Mouse (Mus musculus) liver, embryonic 13.5 days (tissue): Measurements from ENCODE around the gene Eps8l2. TPM values are rescaled to one million over a fixed set of nuclear protein-coding genes. Genes with fewer than 3 reads are reported as not detected.
A peak's percentile ranks its signal among the peaks of the same experiment; 100 is the strongest.

Experiments
- ATAC-seq: fragments of 200-750 bp; cut with Nextera tagmentation; 2 replicates; pipeline ENCODE4 v1.8.0; 2017; ENCODE audit warnings: low read depth, mild to moderate bottlenecking, moderate number of reproducible peaks, moderate library complexity
- DNase-seq: peaks from one replicate; pipeline ENCODE4 v3.0.0; 2022
- H3K27ac ChIP-seq: fragments of 300-500 bp; sonication (generic); 2 replicates; pipeline ENCODE4 v1.5.1; 2015; ENCODE audit warnings: moderate library complexity, mild to moderate bottlenecking, inconsistent platforms
- H3K27me3 ChIP-seq: fragments of 300-500 bp; sonication (generic); 2 replicates; pipeline ENCODE4 v1.6.1; 2015; ENCODE audit warnings: mild to moderate bottlenecking, inconsistent platforms
- H3K36me3 ChIP-seq: fragments of 300-500 bp; sonication (generic); 2 replicates; pipeline ENCODE4 v1.6.1; 2015; ENCODE audit warnings: mild to moderate bottlenecking, inconsistent platforms
- H3K4me1 ChIP-seq: fragments of 300-500 bp; sonication (generic); replicated peaks from 2 replicates; pipeline ENCODE4 v1.6.1; 2015; ENCODE audit warnings: inconsistent platforms
- H3K4me2 ChIP-seq: fragments of 300-500 bp; sonication (generic); 2 replicates; pipeline ENCODE4 v1.6.1; 2015; ENCODE audit warnings: inconsistent platforms, mild to moderate bottlenecking, moderate library complexity
- H3K4me3 ChIP-seq: fragments of 300-500 bp; sonication (generic); replicated peaks from 2 replicates; pipeline ENCODE4 v1.5.1; 2015; ENCODE audit warnings: mild to moderate bottlenecking, inconsistent platforms
- H3K9ac ChIP-seq: fragments of 300-500 bp; sonication (generic); 2 replicates; pipeline ENCODE4 v1.6.1; 2015; ENCODE audit warnings: mild to moderate bottlenecking, inconsistent platforms
- H3K9me3 ChIP-seq: fragments of 300-500 bp; sonication (generic); replicated peaks from 2 replicates; pipeline ENCODE4 v1.6.1; 2016; ENCODE audit warnings: inconsistent platforms
- WGBS: fragments of 180-500 bp; shearing (Covaris S2); methylation state at CpG from one replicate; pipeline ENCODE4 v1.1.7; 2015; ENCODE audit not compliant: insufficient replicate concordance; 5-methylcytosine and 5-hydroxymethylcytosine counted together
- polyA plus RNA-seq: library from polyadenylated mRNA; unstranded; fragments of >200 nt; fragmentation: Nextera tagmentation; extraction: Ambion mirVana; gene quantifications from 2 replicates; pipeline ENCODE4 v1.2.1, GENCODE M21; 2015

The Eps8l2 gene
- polyA plus RNA-seq, 1 experiment from 2014 or later = 5.1 TPM

- Histone ChIP-seq H3K36me3 (peaks cover 10% of the 10 kb centered on the region), H3K9ac (no peak overlapping the region), H3K4me1 (peaks cover 15% of the 10 kb centered on the region), H3K9me3 (no peaks in the 10 kb centered on the region), H3K27me3 (no peaks in the 10 kb centered on the region), H3K4me3 (no peak overlapping the region), H3K4me2 (no peak overlapping the region), H3K27ac (no peak overlapping the region)
- no peak for DNase-seq
- WGBS = 77% methylated on average over 6 of the region's 6 CpGs
- no peak for ATAC-seq
These were observed 6.7 kb upstream of the Eps8l2 start for GRCm38 (mm10) chr7:141331990-141332389.

DNA sequence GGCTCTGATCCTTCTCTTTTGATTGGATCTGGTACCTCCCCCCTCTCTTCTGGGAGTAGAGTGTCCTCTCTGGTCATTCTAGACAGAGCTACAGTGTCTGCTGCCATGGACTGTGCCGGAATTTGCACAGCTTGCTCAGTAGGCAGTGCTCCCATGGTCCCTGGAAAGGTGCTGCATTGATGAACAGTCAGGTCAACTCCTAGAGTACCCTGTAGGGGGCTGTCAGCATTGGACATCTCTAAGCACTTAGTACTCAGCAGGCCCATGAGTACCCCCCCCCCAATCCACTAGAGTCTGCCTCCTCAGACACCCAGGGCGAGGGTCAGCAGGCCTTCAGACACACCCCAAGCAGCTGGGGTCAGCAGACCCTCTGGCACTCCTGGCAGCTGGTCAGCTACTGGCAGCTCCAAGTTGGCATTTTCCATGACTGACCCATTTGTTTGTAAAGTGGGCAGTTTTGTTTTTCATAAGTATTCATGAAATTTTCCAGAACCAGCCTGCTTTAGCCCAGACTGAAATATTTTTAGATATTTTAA is 3.6 kb upstream of the Eps8l2 start:
- Histone ChIP-seq H3K4me1 (peaks cover 30% of the 10 kb centered on the region), H3K4me2 (no peak overlapping the region), H3K27me3 (peaks cover 16% of the 10 kb centered on the region), H3K4me3 (no peak overlapping the region), H3K9me3 (no peaks in the 10 kb centered on the region), H3K9ac (no peak overlapping the region), H3K27ac (no peak overlapping the region), H3K36me3 (peaks cover 10% of the 10 kb centered on the region)
- ATAC-seq (no peak), DNase-seq (no peak)
- whole genome bisulfite sequencing = 69% methylated on average over 2 of the region's 2 CpGs

- peaks cover 31% of the 10 kb centered on the region for H3K4me1 ChIP-seq
- peaks cover 10% of the 10 kb centered on the region for H3K36me3 ChIP-seq
- no peak overlapping the region for H3K4me2 ChIP-seq
- H3K9me3 ChIP-seq = no peaks in the 10 kb centered on the region
- ATAC-seq = no peak
- WGBS = 77% methylated on average over 4 of the region's 4 CpGs
- peaks cover 16% of the 10 kb centered on the region for H3K27me3 ChIP-seq
- H3K27ac ChIP-seq = no peak overlapping the region
- no peak overlapping the region for H3K9ac ChIP-seq
- no peak overlapping the region for H3K4me3 ChIP-seq
- no peak for DNase-seq
These were observed 3.0 kb upstream of the Eps8l2 start for GRCm38 (mm10) chr7:141335682-141336081.

GRCm38 (mm10) chr7:141336296-141336695 is 2.4 kb upstream of the Eps8l2 start:
- DNase-seq = no peak
- Histone ChIP-seq H3K9ac (no peak overlapping the region), H3K27ac (no peak overlapping the region), H3K4me1 (peaks cover 33% of the 10 kb centered on the region), H3K27me3 (peaks cover 16% of the 10 kb centered on the region), H3K4me2 (no peak overlapping the region), H3K9me3 (no peaks in the 10 kb centered on the region), H3K4me3 (no peak overlapping the region), H3K36me3 (peaks cover 10% of the 10 kb centered on the region)
- 63% methylated on average over 3 of the region's 3 CpGs for WGBS
- no peak for ATAC-seq

DNA sequence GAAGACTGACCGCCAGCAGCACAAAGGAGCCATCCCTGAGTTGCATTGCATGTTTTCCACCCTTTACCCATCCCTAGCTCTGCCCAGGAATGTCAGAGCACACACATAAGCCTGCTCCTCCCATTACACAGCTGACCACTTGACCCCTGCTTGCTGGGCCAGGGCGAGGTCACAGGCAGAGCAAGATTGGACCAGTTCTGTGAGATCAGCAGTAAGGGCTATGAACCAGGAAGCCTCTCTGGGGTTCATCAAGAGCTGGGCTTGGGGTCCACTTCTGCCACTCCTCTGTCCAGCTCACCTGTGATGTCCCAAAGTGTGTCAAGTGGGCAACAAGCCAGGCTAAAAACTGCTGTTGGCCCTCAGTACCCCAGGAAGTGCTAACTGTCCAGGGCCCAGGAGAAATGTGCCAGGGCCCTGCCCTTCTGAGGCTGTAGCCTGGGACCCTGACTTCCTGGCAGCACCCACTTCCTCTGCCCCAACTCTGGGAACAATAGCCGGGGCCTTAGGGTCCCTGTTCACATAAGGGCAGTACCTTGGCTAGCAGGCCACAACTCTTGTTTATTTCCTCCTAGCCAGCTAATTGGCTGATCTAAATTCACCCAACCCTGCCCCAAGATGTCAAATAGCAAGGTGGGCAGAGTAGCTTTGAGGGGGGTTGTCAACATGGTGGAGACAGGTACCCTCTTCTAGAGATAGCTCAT is 814 bp upstream of the Eps8l2 start:
- H3K9me3 ChIP-seq = no peaks in the 10 kb centered on the region
- no peak overlapping the region for H3K27ac ChIP-seq
- H3K4me1 ChIP-seq = peaks cover 36% of the 10 kb centered on the region
- peaks cover 7% of the 10 kb centered on the region for H3K36me3 ChIP-seq
- 53% methylated on average over 3 of the region's 3 CpGs for WGBS
- peak overlapping the region; percentile 54 for H3K9ac ChIP-seq
- DNase-seq (no peak), ATAC-seq (no peak)
- H3K4me2 ChIP-seq = no peak overlapping the region
- no peak overlapping the region for H3K4me3 ChIP-seq
- peaks cover 16% of the 10 kb centered on the region for H3K27me3 ChIP-seq

DNA sequence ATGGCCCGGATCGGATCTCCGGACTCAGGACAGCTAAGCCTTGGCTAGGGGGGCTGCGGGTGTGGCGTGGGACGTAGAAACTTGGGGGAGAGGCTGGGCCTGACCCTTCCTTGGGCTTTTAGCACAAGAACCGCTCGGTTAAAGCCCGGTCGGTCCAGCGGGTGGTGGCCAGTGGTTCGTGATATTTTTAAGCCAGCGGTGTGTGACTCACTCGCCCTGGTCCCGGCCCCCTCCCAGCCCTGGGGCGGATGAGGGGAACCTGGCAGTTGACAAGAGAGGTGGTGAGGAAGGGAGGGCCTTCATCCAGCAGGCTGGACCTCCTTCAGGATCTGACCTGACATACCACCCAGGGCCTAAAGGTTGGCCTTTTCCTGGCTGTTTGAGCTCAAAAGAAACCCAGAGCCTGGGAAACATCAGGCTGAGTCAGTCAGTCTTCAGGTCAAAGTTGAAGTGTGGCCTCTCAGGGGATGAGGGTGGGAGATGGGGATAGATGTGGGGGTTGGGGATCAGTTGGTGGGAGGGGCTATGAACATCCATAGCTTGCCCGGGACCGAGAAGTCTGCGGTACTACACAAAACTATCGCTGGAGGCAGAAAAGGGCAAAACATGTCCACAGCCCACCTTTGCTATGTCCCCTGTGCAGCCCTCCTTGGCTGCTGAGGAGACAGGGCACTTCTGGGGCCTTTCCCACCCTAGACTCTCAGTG is 688 bp downstream of the Eps8l2 start:
- no peak for ATAC-seq
- H3K9me3 ChIP-seq = no peaks in the 10 kb centered on the region
- no peak for DNase-seq
- peak overlapping the region; percentile 69 for H3K4me2 ChIP-seq
- peaks cover 16% of the 10 kb centered on the region for H3K27me3 ChIP-seq
- H3K27ac ChIP-seq = peak overlapping the region; percentile 79; the same call in 1 of the 2 replicates
- peak overlapping the region; percentile 40 for H3K4me3 ChIP-seq
- WGBS = 51% methylated on average over 20 of the region's 20 CpGs
- H3K4me1 ChIP-seq = peaks cover 36% of the 10 kb centered on the region
- H3K9ac ChIP-seq = peak overlapping the region; percentile 54
- no peaks in the 10 kb centered on the region for H3K36me3 ChIP-seq

DNA sequence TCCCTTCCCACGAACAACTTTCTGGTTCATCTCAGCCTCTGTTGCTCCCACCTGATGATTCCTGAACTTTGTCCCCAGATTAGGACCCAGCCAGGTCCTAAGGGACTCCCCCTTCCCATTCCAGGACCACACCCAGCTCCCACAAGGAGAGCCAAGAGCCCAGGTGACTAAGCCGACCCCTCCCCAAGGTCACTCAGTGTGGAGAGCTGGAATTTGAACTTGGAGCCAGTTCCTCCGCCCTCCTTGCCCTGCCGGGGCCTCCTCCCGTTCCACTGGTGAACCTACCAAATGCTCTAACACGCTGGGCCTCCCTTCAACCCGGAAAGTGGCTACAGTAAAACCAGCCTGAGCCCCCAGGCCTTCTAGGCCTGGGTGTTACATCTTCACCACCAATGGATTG is 1.3 kb downstream of the Eps8l2 start:
- H3K36me3 ChIP-seq = no peaks in the 10 kb centered on the region
- no peak for DNase-seq
- peak overlapping the region; percentile 26; the same call in 1 of the 2 replicates for H3K9ac ChIP-seq
- peak overlapping the region; percentile 79 for H3K27ac ChIP-seq
- 0 out of 2 replicates have a peak overlapping the region, but pooled peaks have one; percentile 40 for H3K4me3 ChIP-seq
- WGBS = 61% methylated on average over 7 of the region's 7 CpGs
- H3K27me3 ChIP-seq = peaks cover 16% of the 10 kb centered on the region
- no peaks in the 10 kb centered on the region for H3K9me3 ChIP-seq
- H3K4me2 ChIP-seq = peak overlapping the region; percentile 69
- peaks cover 36% of the 10 kb centered on the region for H3K4me1 ChIP-seq
- 0 out of 2 replicates have a peak, but pooled peaks have one; percentile 5 for ATAC-seq

DNA sequence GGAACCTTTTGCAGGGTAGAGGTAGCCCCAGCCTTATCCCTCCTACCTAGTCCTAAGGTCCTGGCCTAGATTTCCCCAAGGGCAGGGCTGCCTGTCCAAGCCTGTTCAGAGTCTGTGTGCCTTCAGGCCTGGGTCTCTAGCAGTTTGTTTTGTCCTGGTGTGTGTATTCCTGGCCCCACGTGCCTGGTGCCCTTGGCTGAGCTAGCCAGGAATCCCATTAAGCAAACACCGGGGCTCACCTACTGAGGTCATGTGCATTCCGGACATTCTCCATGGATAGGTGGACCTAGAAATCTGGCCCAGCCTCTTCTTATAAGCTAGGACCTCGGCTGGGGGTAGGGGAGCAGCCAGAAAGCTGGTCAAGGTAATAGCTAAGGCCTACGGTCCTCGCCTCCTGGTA is 1.8 kb downstream of the Eps8l2 start:
- Histone ChIP-seq H3K9ac (peak overlapping the region; percentile 26; the same call in 1 of the 2 replicates), H3K36me3 (no peaks in the 10 kb centered on the region), H3K27me3 (peaks cover 16% of the 10 kb centered on the region), H3K4me2 (0 out of 2 replicates have a peak overlapping the region, but pooled peaks have one; percentile 69), H3K4me1 (peaks cover 36% of the 10 kb centered on the region), H3K4me3 (no peak overlapping the region), H3K27ac (peak overlapping the region; percentile 79), H3K9me3 (no peaks in the 10 kb centered on the region)
- no peak for DNase-seq
- whole genome bisulfite sequencing = 69% methylated on average over 6 of the region's 6 CpGs
- ATAC-seq = peak; percentile 48

GRCm38 (mm10) chr7:141341689-141342226 is 3.1 kb downstream of the Eps8l2 start:
- no peaks in the 10 kb centered on the region for H3K9me3 ChIP-seq
- no peak overlapping the region for H3K27ac ChIP-seq
- H3K9ac ChIP-seq = no peak overlapping the region
- no peak for DNase-seq
- H3K36me3 ChIP-seq = no peaks in the 10 kb centered on the region
- peaks cover 16% of the 10 kb centered on the region for H3K27me3 ChIP-seq
- no peak overlapping the region for H3K4me2 ChIP-seq
- peaks cover 36% of the 10 kb centered on the region for H3K4me1 ChIP-seq
- no peak overlapping the region for H3K4me3 ChIP-seq
- 73% methylated on average over 10 of the region's 10 CpGs for WGBS
- no peak for ATAC-seq

DNA sequence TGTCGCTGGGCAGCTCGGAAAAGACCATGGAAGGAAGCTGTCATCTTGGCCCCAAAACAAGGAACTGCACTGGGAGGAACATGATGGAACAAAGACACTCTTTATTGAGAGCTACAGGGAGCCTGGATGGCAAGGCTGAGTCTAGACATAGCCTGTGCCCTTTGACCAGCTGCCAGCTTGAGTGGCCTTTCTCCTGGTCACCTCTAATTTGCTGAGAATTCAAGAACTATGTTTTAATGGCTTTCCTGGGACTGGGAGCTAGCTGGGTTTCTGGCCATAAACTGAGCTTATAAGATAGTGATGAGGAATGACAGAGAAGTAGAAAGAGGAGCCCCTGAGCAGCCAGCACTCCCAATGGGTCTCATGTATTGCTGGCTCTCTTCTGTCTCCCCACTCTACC is 4.5 kb downstream of the Eps8l2 start:
- DNase-seq (no peak), ATAC-seq (no peak)
- H3K9me3 ChIP-seq = no peaks in the 10 kb centered on the region
- H3K4me2 ChIP-seq = no peak overlapping the region
- no peaks in the 10 kb centered on the region for H3K36me3 ChIP-seq
- H3K4me1 ChIP-seq = peaks cover 25% of the 10 kb centered on the region
- 65% methylated on average over 2 of the region's 2 CpGs for WGBS
- H3K27me3 ChIP-seq = peaks cover 12% of the 10 kb centered on the region
- H3K4me3 ChIP-seq = no peak overlapping the region
- no peak overlapping the region for H3K9ac ChIP-seq
- no peak overlapping the region for H3K27ac ChIP-seq

- no peak for DNase-seq
- WGBS = 56% methylated on average over 7 of the region's 7 CpGs
- peaks cover 8% of the 10 kb centered on the region; the same call in 1 of the 2 replicates for H3K27me3 ChIP-seq
- H3K4me1 ChIP-seq = peaks cover 21% of the 10 kb centered on the region
- H3K4me3 ChIP-seq = no peak overlapping the region
- no peak overlapping the region for H3K9ac ChIP-seq
- no peaks in the 10 kb centered on the region for H3K36me3 ChIP-seq
- H3K27ac ChIP-seq = no peak overlapping the region
- ATAC-seq = no peak
- no peaks in the 10 kb centered on the region for H3K9me3 ChIP-seq
- H3K4me2 ChIP-seq = no peak overlapping the region
These were observed 5.0 kb downstream of the Eps8l2 start for GRCm38 (mm10) chr7:141343696-141344095.
